Mouse (Mus musculus) neural tube, embryonic 13.5 days (tissue): ENCODE measurements around the gene Larp7. TPM values are rescaled to one million over a fixed set of nuclear protein-coding genes. Genes with fewer than 3 reads are reported as not detected.
A peak's percentile ranks its signal among the peaks of the same experiment; 100 is the strongest.

Experiments
- ATAC-seq: fragments of 200-750 bp; cut with Nextera tagmentation; 2 replicates; pipeline ENCODE4 v1.8.0; 2017; ENCODE audit warnings: low read depth, mild to moderate bottlenecking, moderate TSS enrichment, moderate library complexity
- H3K27ac ChIP-seq: fragments of 300-500 bp; sonication (generic); replicated peaks from 2 replicates; pipeline ENCODE4 v1.5.1; 2015; ENCODE audit warnings: moderate library complexity, mild to moderate bottlenecking, inconsistent platforms
- H3K27me3 ChIP-seq: fragments of 300-500 bp; sonication (generic); 2 replicates; pipeline ENCODE4 v1.6.1; 2015; ENCODE audit warnings: mild to moderate bottlenecking, inconsistent platforms
- H3K36me3 ChIP-seq: fragments of 300-500 bp; sonication (generic); 2 replicates; pipeline ENCODE4 v1.6.1; 2015; ENCODE audit warnings: mild to moderate bottlenecking, inconsistent platforms
- H3K4me1 ChIP-seq: fragments of 300-500 bp; sonication (generic); replicated peaks from 2 replicates; pipeline ENCODE4 v1.6.1; 2015; ENCODE audit warnings: inconsistent platforms
- H3K4me2 ChIP-seq: fragments of 300-500 bp; sonication (generic); 2 replicates; pipeline ENCODE4 v1.6.1; 2015; ENCODE audit warnings: inconsistent platforms, mild to moderate bottlenecking, moderate library complexity
- H3K4me3 ChIP-seq: fragments of 300-500 bp; sonication (generic); 2 replicates; pipeline ENCODE4 v1.5.1; 2015; ENCODE audit warnings: mild to moderate bottlenecking, inconsistent platforms
- H3K9ac ChIP-seq: fragments of 300-500 bp; sonication (generic); 2 replicates; pipeline ENCODE4 v1.6.1; 2015; ENCODE audit warnings: moderate library complexity, mild to moderate bottlenecking, inconsistent platforms
- H3K9me3 ChIP-seq: fragments of 300-500 bp; sonication (generic); 2 replicates; pipeline ENCODE4 v1.6.1; 2016; ENCODE audit warnings: inconsistent platforms
- WGBS: fragments of 180-500 bp; shearing (Covaris S2); methylation state at CpG from one replicate; pipeline ENCODE4 v1.1.7; 2015; 5-methylcytosine and 5-hydroxymethylcytosine counted together
- polyA plus RNA-seq: library from polyadenylated mRNA; unstranded; fragments of >200 nt; fragmentation: Nextera tagmentation; extraction: Ambion mirVana; gene quantifications from 2 replicates; pipeline ENCODE4 v1.2.1, GENCODE M21; 2015

The Larp7 gene
- polyA plus RNA-seq: 30.6 and 34.0 TPM in 2 replicates

- Histone ChIP-seq H3K4me3 (peak within 1 kb of the TSS; percentile 56), H3K27ac (peak within 1 kb of the TSS; percentile 95), H3K4me2 (peak within 1 kb of the TSS; percentile 68), H3K9ac (peak within 1 kb of the TSS; percentile 77), H3K36me3 (0 out of 2 replicates have a peak, but pooled peaks cover 4% of the 10 kb centered on the region), H3K9me3 (no peaks in the 10 kb centered on the region), H3K27me3 (no peaks in the 10 kb centered on the region), H3K4me1 (peaks cover 16% of the 10 kb centered on the region)
- peak; percentile 99 for ATAC-seq
- WGBS: under 1% methylated on average over 73 of the region's 73 CpGs
Measured at GRCm38 (mm10) chr3:127552973-127553719, at the start of gene Larp7, which contains the start of gene Zgrf1. Larp7 (minus strand) TSS chr3:127553349. Zgrf1 (plus strand) TSS chr3:127553489.

- WGBS: 87% methylated on average over 1 of the region's 1 CpGs
- H3K36me3 ChIP-seq: peaks cover 8% of the 10 kb centered on the region; the same call in 1 of the 2 replicates
- H3K9ac ChIP-seq: no peak overlapping the region
- H3K27me3 ChIP-seq: no peaks in the 10 kb centered on the region
- ATAC-seq: no peak
- no peaks in the 10 kb centered on the region for H3K4me1 ChIP-seq
- no peak overlapping the region for H3K4me2 ChIP-seq
- no peak overlapping the region for H3K27ac ChIP-seq
- H3K4me3 ChIP-seq: no peak overlapping the region
- no peaks in the 10 kb centered on the region for H3K9me3 ChIP-seq
Measured at GRCm38 (mm10) chr3:127597136-127597535, 44.0 kb upstream of the Larp7 start.

GRCm38 (mm10) chr3:127572557-127572956 lies 19.4 kb upstream of the Larp7 start:
- WGBS: 66% methylated on average over 4 of the region's 4 CpGs
- H3K27ac ChIP-seq: no peak overlapping the region
- H3K4me1 ChIP-seq: no peaks in the 10 kb centered on the region
- no peak overlapping the region for H3K4me2 ChIP-seq
- no peaks in the 10 kb centered on the region for H3K27me3 ChIP-seq
- no peak overlapping the region for H3K4me3 ChIP-seq
- no peaks in the 10 kb centered on the region for H3K36me3 ChIP-seq
- no peaks in the 10 kb centered on the region for H3K9me3 ChIP-seq
- ATAC-seq: no peak
- H3K9ac ChIP-seq: no peak overlapping the region

- Histone ChIP-seq H3K9ac (no peak overlapping the region), H3K27me3 (no peaks in the 10 kb centered on the region), H3K9me3 (no peaks in the 10 kb centered on the region), H3K4me1 (no peaks in the 10 kb centered on the region), H3K36me3 (peaks cover 16% of the 10 kb centered on the region), H3K4me2 (no peak overlapping the region), H3K4me3 (no peak overlapping the region), H3K27ac (no peak overlapping the region)
- ATAC-seq: no peak
- WGBS: 77% methylated on average over 3 of the region's 3 CpGs
Measured at GRCm38 (mm10) chr3:127565129-127565528, 12.0 kb upstream of the Larp7 start.

- H3K27ac ChIP-seq: no peak overlapping the region
- no peaks in the 10 kb centered on the region for H3K9me3 ChIP-seq
- H3K36me3 ChIP-seq: peaks cover 16% of the 10 kb centered on the region
- no peak overlapping the region for H3K9ac ChIP-seq
- H3K4me3 ChIP-seq: no peak overlapping the region
- no peak overlapping the region for H3K4me2 ChIP-seq
- 94% methylated on average over 4 of the region's 4 CpGs for WGBS
- no peaks in the 10 kb centered on the region for H3K27me3 ChIP-seq
- no peaks in the 10 kb centered on the region for H3K4me1 ChIP-seq
- no peak for ATAC-seq
Measured at GRCm38 (mm10) chr3:127562974-127563373, 9.8 kb upstream of the Larp7 start.

- no peak overlapping the region for H3K4me3 ChIP-seq
- no peaks in the 10 kb centered on the region for H3K27me3 ChIP-seq
- no peak overlapping the region for H3K9ac ChIP-seq
- H3K36me3 ChIP-seq: peaks cover 20% of the 10 kb centered on the region
- H3K4me1 ChIP-seq: peaks cover 7% of the 10 kb centered on the region
- H3K4me2 ChIP-seq: no peak overlapping the region
- H3K27ac ChIP-seq: no peak overlapping the region
- H3K9me3 ChIP-seq: no peaks in the 10 kb centered on the region
- ATAC-seq: no peak
Measured at GRCm38 (mm10) chr3:127558201-127558600, 5.1 kb upstream of the Larp7 start.

GRCm38 (mm10) chr3:127554723-127555122 lies 1.6 kb upstream of the Larp7 start:
- ATAC-seq: no peak
- no peak overlapping the region for H3K9ac ChIP-seq
- H3K4me2 ChIP-seq: peak overlapping the region; percentile 68; the same call in 1 of the 2 replicates
- no peak overlapping the region for H3K27ac ChIP-seq
- WGBS: 68% methylated on average over 5 of the region's 5 CpGs
- H3K27me3 ChIP-seq: no peaks in the 10 kb centered on the region
- H3K36me3 ChIP-seq: 0 out of 2 replicates have a peak, but pooled peaks cover 4% of the 10 kb centered on the region
- H3K9me3 ChIP-seq: no peaks in the 10 kb centered on the region
- peaks cover 16% of the 10 kb centered on the region for H3K4me1 ChIP-seq
- no peak overlapping the region for H3K4me3 ChIP-seq

- Histone ChIP-seq H3K36me3 (0 out of 2 replicates have a peak, but pooled peaks cover 4% of the 10 kb centered on the region), H3K27me3 (no peaks in the 10 kb centered on the region), H3K4me3 (peak overlapping the region; percentile 56), H3K4me1 (peaks cover 16% of the 10 kb centered on the region), H3K27ac (no peak overlapping the region), H3K9ac (peak overlapping the region; percentile 58), H3K4me2 (peak overlapping the region; percentile 68), H3K9me3 (no peaks in the 10 kb centered on the region)
- 4% methylated on average over 4 of the region's 4 CpGs for WGBS
- no peak; the same call in 1 of the 2 replicates for ATAC-seq
Measured at GRCm38 (mm10) chr3:127553720-127554043, 533 bp upstream of the Larp7 start.

GRCm38 (mm10) chr3:127552434-127552972 lies 646 bp downstream of the Larp7 start:
- Histone ChIP-seq H3K4me2 (peak overlapping the region; percentile 63), H3K4me1 (peaks cover 16% of the 10 kb centered on the region), H3K27me3 (no peaks in the 10 kb centered on the region), H3K9ac (peak overlapping the region; percentile 77), H3K27ac (peak overlapping the region; percentile 95), H3K4me3 (peak overlapping the region; percentile 56), H3K9me3 (no peaks in the 10 kb centered on the region), H3K36me3 (0 out of 2 replicates have a peak, but pooled peaks cover 4% of the 10 kb centered on the region)
- no peak for ATAC-seq
- 11% methylated on average over 10 of the region's 13 CpGs for WGBS

GRCm38 (mm10) chr3:127547882-127548281 lies 5.3 kb downstream of the Larp7 start:
- H3K4me1 ChIP-seq: peaks cover 8% of the 10 kb centered on the region; the same call in 1 of the 2 replicates
- no peak overlapping the region for H3K9ac ChIP-seq
- no peak overlapping the region for H3K4me2 ChIP-seq
- H3K9me3 ChIP-seq: no peaks in the 10 kb centered on the region
- WGBS: 29% methylated on average over 5 of the region's 5 CpGs
- H3K27ac ChIP-seq: no peak overlapping the region
- no peaks in the 10 kb centered on the region for H3K27me3 ChIP-seq
- no peak for ATAC-seq
- no peak overlapping the region for H3K4me3 ChIP-seq
- H3K36me3 ChIP-seq: peaks cover 35% of the 10 kb centered on the region

GRCm38 (mm10) chr3:127544610-127545121 lies 8.5 kb downstream of the Larp7 start:
- Histone ChIP-seq H3K4me1 (no peaks in the 10 kb centered on the region), H3K9me3 (no peaks in the 10 kb centered on the region), H3K9ac (no peak overlapping the region), H3K36me3 (peaks cover 48% of the 10 kb centered on the region), H3K27ac (no peak overlapping the region), H3K27me3 (no peaks in the 10 kb centered on the region), H3K4me3 (no peak overlapping the region), H3K4me2 (no peak overlapping the region)
- WGBS: 30% methylated on average over 5 of the region's 5 CpGs
- no peak for ATAC-seq

- ATAC-seq: no peak
- Histone ChIP-seq H3K4me1 (no peaks in the 10 kb centered on the region), H3K27me3 (no peaks in the 10 kb centered on the region)
Measured at GRCm38 (mm10) chr3:127543976-127544375, 9.2 kb downstream of the Larp7 start.

More at GRCm38 (mm10) chr3:127543976-127544375, 9.2 kb downstream of the Larp7 start:
- H3K36me3 ChIP-seq: peaks cover 48% of the 10 kb centered on the region
- no peaks in the 10 kb centered on the region for H3K9me3 ChIP-seq
- H3K4me2 ChIP-seq: no peak overlapping the region
- no peak overlapping the region for H3K27ac ChIP-seq
- WGBS: 80% methylated on average over 4 of the region's 4 CpGs
- no peak overlapping the region for H3K4me3 ChIP-seq
- H3K9ac ChIP-seq: no peak overlapping the region
